Mouse (Mus musculus): Measurements from ENCODE around the gene 4933415A04Rik.

4933415A04Rik gene

DNA sequence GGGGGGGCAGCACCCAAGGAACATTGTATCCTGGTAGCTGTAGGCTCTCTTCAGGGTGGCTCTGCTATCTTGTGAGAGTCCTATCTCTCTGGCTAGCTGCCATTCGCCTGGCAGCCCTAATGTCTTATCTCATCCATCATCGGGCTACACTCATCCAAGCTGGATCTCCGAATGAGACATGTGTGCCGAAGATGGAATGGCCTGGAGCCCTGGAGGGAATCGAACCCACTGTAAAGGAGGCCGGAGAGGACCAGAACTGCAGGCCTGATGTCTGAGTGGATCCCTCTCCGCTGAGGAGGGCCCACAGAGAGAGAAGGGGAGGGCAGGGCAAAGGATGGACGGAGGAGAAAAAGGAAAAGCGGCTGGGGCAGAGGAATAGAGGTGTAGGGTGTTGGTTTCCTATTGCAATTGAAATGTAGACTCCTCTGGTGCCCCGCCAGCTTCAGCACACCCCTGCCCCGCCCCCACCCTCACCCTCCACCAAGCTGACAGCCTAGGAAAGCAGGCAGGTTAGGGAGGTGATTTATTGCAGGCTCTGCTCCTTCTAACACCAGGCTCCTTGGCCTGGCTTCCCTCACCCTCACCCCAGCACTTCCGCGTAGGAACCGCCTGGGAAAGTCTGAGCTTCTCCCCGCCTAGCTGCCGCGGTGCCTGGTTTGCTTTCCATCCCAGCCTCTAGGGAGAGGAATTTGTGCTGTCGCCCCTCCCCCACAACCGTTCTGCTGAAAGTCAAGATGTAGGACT is 47.0 kb downstream of the 4933415A04Rik start:
- DNase-seq = peak in 1 of 2 experiments; percentile 3

GRCm38 (mm10) chr11:43636761-43637160 is 49.9 kb downstream of the 4933415A04Rik start:
- no peak for DNase-seq

DNA sequence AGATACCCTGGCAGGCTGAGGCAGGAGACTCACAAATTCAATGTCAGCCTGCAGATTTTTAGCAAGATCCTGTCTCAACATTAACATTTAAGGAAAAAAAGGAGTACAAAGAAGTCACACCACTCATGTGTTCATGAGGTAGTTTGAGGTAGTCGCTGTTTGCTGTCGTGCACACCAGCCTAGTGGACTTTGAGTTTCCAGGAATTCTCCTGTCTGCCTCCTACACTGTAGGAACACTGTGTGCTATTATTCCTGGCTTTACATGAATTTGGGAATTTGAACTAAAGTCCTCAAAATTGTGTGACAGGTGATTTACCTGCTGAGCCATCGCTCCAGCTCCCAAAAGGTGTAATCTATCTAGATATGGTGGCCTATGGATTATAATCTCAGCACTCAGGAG is 51.6 kb downstream of the 4933415A04Rik start:
- DNase-seq = no peak
